Mouse (Mus musculus) common myeloid progenitor, adult 5-6 weeks (primary cell): ENCODE data around the gene Prrx2. TPM values are rescaled to one million over a fixed set of nuclear protein-coding genes. Genes with fewer than 3 reads are reported as not detected.
"Not testable (repeated sequence)": the region's sequence is repeated elsewhere in the genome, so short reads cannot be mapped to it uniquely, and the experiment has no call there.

Experiments
- ATAC-seq: replicated peaks from 2 replicates; pipeline ENCODE4 v1.8.0; 2016; ENCODE audit warnings: low read depth, mild to moderate bottlenecking, moderate TSS enrichment, inconsistent platforms; ENCODE audit not compliant: poor library complexity, severe bottlenecking
- total RNA-seq: library from RNA; stranded (forward); fragments of 200-1000, 187-1606 nt; gene quantifications from 2 replicates; pipeline ENCODE4 v1.2.3, GENCODE M21; 2017

The Prrx2 gene
- total RNA-seq, 1 experiment from 2014 or later: not detected

- no peak for ATAC-seq
Observed at GRCm38 (mm10) chr2:30902726-30903722, 68.3 kb downstream of the Prrx2 start.

- ATAC-seq: no peak
Observed at GRCm38 (mm10) chr2:30904231-30904630, 69.5 kb downstream of the Prrx2 start.

GRCm38 (mm10) chr2:30904991-30905390, 70.2 kb downstream of the Prrx2 start:
- no peak for ATAC-seq

GRCm38 (mm10) chr2:30905906-30906305, 71.1 kb downstream of the Prrx2 start:
- no peak for ATAC-seq

GRCm38 (mm10) chr2:30906641-30907040, 71.9 kb downstream of the Prrx2 start:
- no peak for ATAC-seq

GRCm38 (mm10) chr2:30912291-30912773, 77.6 kb downstream of the Prrx2 start:
- ATAC-seq: no peak

GRCm38 (mm10) chr2:30913022-30913421, 78.2 kb downstream of the Prrx2 start:
- no peak for ATAC-seq

GRCm38 (mm10) chr2:30914836-30915235, 80.1 kb downstream of the Prrx2 start:
- ATAC-seq: no peak

GRCm38 (mm10) chr2:30915376-30915775, 80.6 kb downstream of the Prrx2 start:
- ATAC-seq: no peak

GRCm38 (mm10) chr2:30915933-30916332, 81.2 kb downstream of the Prrx2 start:
- not testable (repeated sequence) for ATAC-seq

- ATAC-seq: no peak
Observed at GRCm38 (mm10) chr2:30917649-30918048, 82.9 kb downstream of the Prrx2 start.

- no peak for ATAC-seq
Observed at GRCm38 (mm10) chr2:30918126-30918525, 83.4 kb downstream of the Prrx2 start.

- no peak for ATAC-seq
Observed at GRCm38 (mm10) chr2:30918780-30919329, 84.1 kb downstream of the Prrx2 start.

- no peak for ATAC-seq
Observed at GRCm38 (mm10) chr2:30920216-30920615, 85.4 kb downstream of the Prrx2 start.

GRCm38 (mm10) chr2:30923099-30923498, 88.3 kb downstream of the Prrx2 start:
- ATAC-seq: no peak

- ATAC-seq: no peak
Observed at GRCm38 (mm10) chr2:30925181-30925580, 90.4 kb downstream of the Prrx2 start.

- no peak for ATAC-seq
Observed at GRCm38 (mm10) chr2:30926381-30926780, 91.6 kb downstream of the Prrx2 start.

- ATAC-seq: no peak
Observed at GRCm38 (mm10) chr2:30927151-30927781, 92.5 kb downstream of the Prrx2 start.

GRCm38 (mm10) chr2:30927844-30928628, 93.3 kb downstream of the Prrx2 start:
- ATAC-seq: peak; percentile 59

GRCm38 (mm10) chr2:30928893-30929482, 94.2 kb downstream of the Prrx2 start:
- peak; percentile 89 for ATAC-seq
